Mouse (Mus musculus): Measurements from ENCODE around the gene Sall1. TPM values are rescaled to one million over a fixed set of nuclear protein-coding genes. Genes with fewer than 3 reads are reported as not detected.

Gene Sall1
- total RNA-seq (2023) = not detected

DNA sequence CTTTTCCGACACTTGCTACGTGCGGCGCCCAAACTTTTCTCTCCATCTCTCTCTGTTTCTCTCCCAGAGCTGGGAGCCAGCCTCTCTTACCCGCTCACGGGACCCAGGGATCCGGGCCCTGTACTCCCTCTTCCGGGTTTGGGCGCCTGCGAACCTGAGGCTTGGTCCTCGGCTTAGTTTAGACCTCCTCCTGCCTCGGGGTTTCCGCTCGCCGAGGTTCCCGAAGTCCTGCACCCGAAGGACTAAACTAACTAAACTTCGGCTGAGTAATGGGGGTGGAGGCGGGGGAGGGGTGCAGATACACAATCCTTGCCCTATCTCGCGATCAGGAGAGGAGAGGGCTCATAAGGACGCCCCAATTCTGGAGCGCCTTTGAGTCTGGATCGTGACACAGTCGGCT, at the start of gene Sall1:
Sall1 (minus strand) TSS at position 223 of the 400 bp plus-strand sequence.

